Mouse (Mus musculus) lung, embryonic 16.5 days (tissue): ENCODE measurements around the gene Plekho1. TPM values are rescaled to one million over a fixed set of nuclear protein-coding genes. Genes with fewer than 3 reads are reported as not detected.

Source experiments
- ATAC-seq: fragments of 200-750 bp; cut with Nextera tagmentation; 2 replicates; pipeline ENCODE4 v1.8.0; 2017; ENCODE audit warnings: low read depth, mild to moderate bottlenecking, moderate library complexity
- H3K27ac ChIP-seq: fragments of 300-500 bp; sonication (generic); 2 replicates; pipeline ENCODE4 v1.5.1; 2014; ENCODE audit warnings: mild to moderate bottlenecking, control low read depth, low read length
- H3K27me3 ChIP-seq: fragments of 300-500 bp; sonication (generic); 2 replicates; pipeline ENCODE4 v1.6.1; 2014; ENCODE audit warnings: low read depth, low read length, mixed read lengths; ENCODE audit not compliant: control insufficient read depth, insufficient read depth
- H3K36me3 ChIP-seq: fragments of 300-500 bp; sonication (generic); 2 replicates; pipeline ENCODE4 v1.6.1; 2014; ENCODE audit warnings: low read length; ENCODE audit not compliant: control insufficient read depth, insufficient read depth
- H3K4me1 ChIP-seq: fragments of 300-500 bp; sonication (generic); replicated peaks from 2 replicates; pipeline ENCODE4 v1.6.1; 2014; ENCODE audit warnings: low read length, mixed read lengths; ENCODE audit not compliant: control insufficient read depth, insufficient read depth
- H3K4me2 ChIP-seq: fragments of 300-500 bp; sonication (generic); 2 replicates; pipeline ENCODE4 v1.6.1; 2014; ENCODE audit warnings: low read depth, low read length, control low read depth
- H3K4me3 ChIP-seq: fragments of 300-500 bp; sonication (generic); 2 replicates; pipeline ENCODE4 v1.5.1; 2014; ENCODE audit warnings: mild to moderate bottlenecking, low read length, control low read depth
- H3K9ac ChIP-seq: fragments of 300-500 bp; sonication (generic); 2 replicates; pipeline ENCODE4 v1.6.1; 2014; ENCODE audit warnings: low read length, control low read depth
- H3K9me3 ChIP-seq: fragments of 300-500 bp; sonication (generic); 2 replicates; pipeline ENCODE4 v1.6.1; 2016; ENCODE audit warnings: low read length; ENCODE audit not compliant: control insufficient read depth
- WGBS: fragments of 180-500 bp; shearing (Covaris S2); extraction: QIAGEN DNeasy Blood & Tissue Kit; methylation state at CpG from one replicate; pipeline ENCODE4 v1.1.7; 2014; 5-methylcytosine and 5-hydroxymethylcytosine counted together
- polyA plus RNA-seq: library from polyadenylated mRNA; unstranded; fragments of >200 nt; fragmentation: Nextera tagmentation; extraction: Ambion mirVana; gene quantifications from 2 replicates; pipeline ENCODE4 v1.2.1, GENCODE M21; 2015

The Plekho1 gene
- polyA plus RNA-seq, 1 experiment from 2014 or later: 25.3 TPM

- H3K9ac ChIP-seq: no peak overlapping the region
- no peak for ATAC-seq
- H3K27ac ChIP-seq: no peak overlapping the region
- 97% methylated on average over 1 of the region's 1 CpGs for WGBS
- no peaks in the 10 kb centered on the region; the same call in none of the 2 replicates for H3K36me3 ChIP-seq
- H3K4me2 ChIP-seq: no peak overlapping the region
- H3K4me3 ChIP-seq: no peak overlapping the region
- 0 out of 2 replicates have a peak, but pooled peaks cover 2% of the 10 kb centered on the region for H3K9me3 ChIP-seq
- H3K27me3 ChIP-seq: no peaks in the 10 kb centered on the region
- H3K4me1 ChIP-seq: peaks cover 47% of the 10 kb centered on the region
These were observed 7.7 kb downstream of the Plekho1 start for GRCm38 (mm10) chr3:95988138-95988537.

- WGBS: 70% methylated on average over 6 of the region's 6 CpGs
- Histone ChIP-seq H3K4me3 (no peak overlapping the region), H3K9me3 (0 out of 2 replicates have a peak, but pooled peaks cover 2% of the 10 kb centered on the region), H3K36me3 (no peaks in the 10 kb centered on the region; the same call in none of the 2 replicates), H3K4me2 (no peak overlapping the region), H3K27me3 (no peaks in the 10 kb centered on the region), H3K27ac (peak overlapping the region; percentile 20; the same call in 1 of the 2 replicates), H3K9ac (no peak overlapping the region), H3K4me1 (peaks cover 42% of the 10 kb centered on the region)
- no peak for ATAC-seq
These were observed 8.3 kb downstream of the Plekho1 start for GRCm38 (mm10) chr3:95987386-95988110.

- H3K27ac ChIP-seq: peak overlapping the region; percentile 96
- no peaks in the 10 kb centered on the region; the same call in none of the 2 replicates for H3K36me3 ChIP-seq
- peaks cover 42% of the 10 kb centered on the region for H3K4me1 ChIP-seq
- H3K9me3 ChIP-seq: 0 out of 2 replicates have a peak, but pooled peaks cover 2% of the 10 kb centered on the region
- WGBS: 57% methylated on average over 4 of the region's 4 CpGs
- no peak overlapping the region for H3K4me3 ChIP-seq
- H3K27me3 ChIP-seq: no peaks in the 10 kb centered on the region
- ATAC-seq: no peak
- no peak overlapping the region for H3K9ac ChIP-seq
- H3K4me2 ChIP-seq: no peak overlapping the region
These were observed 8.8 kb downstream of the Plekho1 start for GRCm38 (mm10) chr3:95986984-95987383.

GRCm38 (mm10) chr3:95986001-95986622 is 9.7 kb downstream of the Plekho1 start:
- 2% methylated on average over 21 of the region's 21 CpGs for WGBS
- no peaks in the 10 kb centered on the region for H3K27me3 ChIP-seq
- H3K9ac ChIP-seq: peak overlapping the region; percentile 53
- peak; percentile 63 for ATAC-seq
- H3K27ac ChIP-seq: peak overlapping the region; percentile 96
- peak overlapping the region; percentile 14 for H3K4me3 ChIP-seq
- no peaks in the 10 kb centered on the region; the same call in none of the 2 replicates for H3K36me3 ChIP-seq
- 0 out of 2 replicates have a peak, but pooled peaks cover 2% of the 10 kb centered on the region for H3K9me3 ChIP-seq
- peak overlapping the region; percentile 48 for H3K4me2 ChIP-seq
- peaks cover 42% of the 10 kb centered on the region for H3K4me1 ChIP-seq

GRCm38 (mm10) chr3:95985209-95986000 is 10.4 kb downstream of the Plekho1 start:
- ATAC-seq: peak; percentile 93
- no peaks in the 10 kb centered on the region; the same call in 1 of the 2 replicates for H3K36me3 ChIP-seq
- peak overlapping the region; percentile 14 for H3K4me3 ChIP-seq
- no peaks in the 10 kb centered on the region for H3K27me3 ChIP-seq
- H3K4me1 ChIP-seq: peaks cover 42% of the 10 kb centered on the region
- H3K4me2 ChIP-seq: peak overlapping the region; percentile 48
- WGBS: 7% methylated on average over 12 of the region's 12 CpGs
- 0 out of 2 replicates have a peak, but pooled peaks cover 2% of the 10 kb centered on the region for H3K9me3 ChIP-seq
- peak overlapping the region; percentile 96 for H3K27ac ChIP-seq
- H3K9ac ChIP-seq: peak overlapping the region; percentile 53

DNA sequence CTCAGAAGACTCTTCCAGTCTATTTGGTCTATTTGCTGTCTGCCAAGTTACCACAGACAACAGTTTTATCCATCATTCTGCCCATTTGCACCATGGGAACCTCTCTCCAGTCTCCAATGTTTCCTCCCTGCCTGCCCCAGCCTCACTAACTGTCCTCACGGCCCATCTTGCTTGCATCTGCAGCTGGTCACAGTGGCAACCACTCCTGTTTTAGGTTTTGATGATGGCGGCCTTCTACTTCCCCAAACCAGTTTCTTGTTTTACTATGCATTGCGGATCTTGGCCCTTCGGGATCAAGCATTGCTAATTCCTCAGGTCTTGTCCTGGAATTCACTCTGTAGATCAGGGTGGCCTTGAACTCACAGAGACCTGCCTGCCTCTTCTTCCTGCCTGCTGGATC is 13.7 kb downstream of the Plekho1 start:
- H3K4me1 ChIP-seq: peaks cover 24% of the 10 kb centered on the region
- 91% methylated on average over 4 of the region's 4 CpGs for WGBS
- no peak for ATAC-seq
- no peak overlapping the region for H3K9ac ChIP-seq
- H3K27ac ChIP-seq: no peak overlapping the region
- H3K4me2 ChIP-seq: no peak overlapping the region
- H3K4me3 ChIP-seq: no peak overlapping the region
- no peaks in the 10 kb centered on the region for H3K27me3 ChIP-seq
- H3K36me3 ChIP-seq: no peaks in the 10 kb centered on the region
- 0 out of 2 replicates have a peak, but pooled peaks cover 2% of the 10 kb centered on the region for H3K9me3 ChIP-seq

DNA sequence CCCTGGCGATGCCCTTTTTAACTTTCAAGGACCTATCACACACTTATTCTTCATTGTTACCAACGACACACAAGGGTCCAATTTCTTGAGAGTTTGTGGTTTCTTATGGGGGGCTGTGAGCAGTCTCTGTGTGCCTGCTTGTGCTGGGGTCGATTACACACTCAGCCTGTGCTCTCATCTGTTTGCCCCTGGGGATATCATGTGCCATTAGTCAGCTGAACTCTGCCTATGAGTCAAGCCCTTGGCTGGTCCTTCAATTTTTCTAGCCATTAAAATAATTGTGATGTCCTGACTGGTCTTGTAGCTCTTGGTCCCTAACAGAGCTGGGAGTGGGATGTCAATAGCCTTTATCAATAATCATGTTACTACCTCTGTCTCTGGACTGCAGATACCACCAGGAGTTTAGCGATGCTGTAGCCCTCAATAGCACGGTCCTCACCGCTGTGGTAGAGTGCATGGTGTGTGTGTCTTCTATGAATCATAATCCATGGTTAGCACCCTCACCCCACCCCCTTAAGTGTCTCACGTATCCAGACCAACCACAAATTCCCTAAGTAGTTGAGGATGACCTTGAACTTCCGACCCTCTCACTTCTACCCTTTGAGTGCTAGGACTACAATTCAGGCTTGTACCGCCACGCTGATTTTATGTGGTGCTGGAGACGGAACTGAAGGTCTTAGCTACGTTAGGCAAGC is 15.4 kb downstream of the Plekho1 start:
- Histone ChIP-seq H3K4me2 (no peak overlapping the region), H3K4me1 (peaks cover 7% of the 10 kb centered on the region), H3K27ac (no peak overlapping the region), H3K36me3 (no peaks in the 10 kb centered on the region), H3K9me3 (0 out of 2 replicates have a peak, but pooled peaks cover 2% of the 10 kb centered on the region), H3K9ac (no peak overlapping the region), H3K4me3 (no peak overlapping the region), H3K27me3 (no peaks in the 10 kb centered on the region)
- no peak for ATAC-seq
- 71% methylated on average over 12 of the region's 12 CpGs for WGBS

DNA sequence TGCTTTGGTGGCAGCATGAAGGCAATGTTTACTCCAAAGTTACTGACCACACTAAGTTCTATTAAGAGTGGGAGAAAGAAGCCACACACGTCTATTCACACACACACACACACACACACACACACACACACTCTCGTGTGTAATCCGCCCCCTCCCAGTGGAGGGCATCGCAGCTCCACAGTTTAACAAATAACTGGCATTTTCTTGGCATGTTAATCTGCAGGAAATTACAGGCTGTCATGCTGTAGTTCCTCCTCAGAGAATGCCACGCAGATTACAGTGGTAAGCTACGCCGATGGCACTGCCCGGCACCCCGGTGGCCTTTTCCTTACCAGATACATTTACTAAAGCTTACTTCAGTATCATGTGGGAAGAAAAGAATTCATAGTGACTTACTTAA is 17.5 kb downstream of the Plekho1 start:
- no peak overlapping the region for H3K4me3 ChIP-seq
- no peak overlapping the region for H3K9ac ChIP-seq
- ATAC-seq: no peak
- no peaks in the 10 kb centered on the region for H3K9me3 ChIP-seq
- H3K27ac ChIP-seq: no peak overlapping the region
- H3K36me3 ChIP-seq: no peaks in the 10 kb centered on the region
- H3K4me1 ChIP-seq: 0 out of 2 replicates have a peak, but pooled peaks cover under 1% of the 10 kb centered on the region
- no peak overlapping the region for H3K4me2 ChIP-seq
- no peaks in the 10 kb centered on the region; the same call in 1 of the 2 replicates for H3K27me3 ChIP-seq
- 77% methylated on average over 9 of the region's 9 CpGs for WGBS
